Mouse (Mus musculus) cortical plate, adult 2 months (tissue): ENCODE data around the gene Coro7. TPM values are rescaled to one million over a fixed set of nuclear protein-coding genes. Genes with fewer than 3 reads are reported as not detected.

Experiments
- H3K27ac ChIP-seq: fragments of 200-500 bp; 2 replicates; pipeline ENCODE4 v1.5.1; 2012; ENCODE audit warnings: low read length, control low read depth, inconsistent platforms; ENCODE audit not compliant: insufficient read depth
- H3K4me1 ChIP-seq: fragments of 200-500 bp; 2 replicates; pipeline ENCODE4 v1.6.1; 2011; ENCODE audit warnings: low read length; ENCODE audit not compliant: control insufficient read depth, insufficient read depth
- H3K4me3 ChIP-seq: fragments of 200-500 bp; 2 replicates; pipeline ENCODE4 v1.5.1; 2011; ENCODE audit warnings: mild to moderate bottlenecking, low read length, control low read depth; ENCODE audit not compliant: insufficient read depth
- CTCF ChIP-seq: fragments of 200-500 bp; IDR thresholded peaks from 2 replicates; pipeline ENCODE4 v1.5.1; 2011; ENCODE audit warnings: mild to moderate bottlenecking, control low read depth, low read length; ENCODE audit not compliant: insufficient read depth; ENCODE audit errors: extremely low read depth
- POLR2A ChIP-seq: fragments of 200-500 bp; IDR thresholded peaks from 2 replicates; pipeline ENCODE4 v1.6.1; 2011; ENCODE audit warnings: mild to moderate bottlenecking, low read length, control low read depth; ENCODE audit not compliant: insufficient read depth; ENCODE audit errors: extremely low read depth
- polyA plus RNA-seq: library from polyadenylated mRNA; depleted of rRNA; stranded (reverse); fragments of >200 nt; gene quantifications from 2 replicates; pipeline ENCODE4 v1.2.3, GENCODE M21; 2012; rRNA removed

Coro7 gene
- polyA plus RNA-seq, result 103 and 104 TPM in 2 replicates

DNA sequence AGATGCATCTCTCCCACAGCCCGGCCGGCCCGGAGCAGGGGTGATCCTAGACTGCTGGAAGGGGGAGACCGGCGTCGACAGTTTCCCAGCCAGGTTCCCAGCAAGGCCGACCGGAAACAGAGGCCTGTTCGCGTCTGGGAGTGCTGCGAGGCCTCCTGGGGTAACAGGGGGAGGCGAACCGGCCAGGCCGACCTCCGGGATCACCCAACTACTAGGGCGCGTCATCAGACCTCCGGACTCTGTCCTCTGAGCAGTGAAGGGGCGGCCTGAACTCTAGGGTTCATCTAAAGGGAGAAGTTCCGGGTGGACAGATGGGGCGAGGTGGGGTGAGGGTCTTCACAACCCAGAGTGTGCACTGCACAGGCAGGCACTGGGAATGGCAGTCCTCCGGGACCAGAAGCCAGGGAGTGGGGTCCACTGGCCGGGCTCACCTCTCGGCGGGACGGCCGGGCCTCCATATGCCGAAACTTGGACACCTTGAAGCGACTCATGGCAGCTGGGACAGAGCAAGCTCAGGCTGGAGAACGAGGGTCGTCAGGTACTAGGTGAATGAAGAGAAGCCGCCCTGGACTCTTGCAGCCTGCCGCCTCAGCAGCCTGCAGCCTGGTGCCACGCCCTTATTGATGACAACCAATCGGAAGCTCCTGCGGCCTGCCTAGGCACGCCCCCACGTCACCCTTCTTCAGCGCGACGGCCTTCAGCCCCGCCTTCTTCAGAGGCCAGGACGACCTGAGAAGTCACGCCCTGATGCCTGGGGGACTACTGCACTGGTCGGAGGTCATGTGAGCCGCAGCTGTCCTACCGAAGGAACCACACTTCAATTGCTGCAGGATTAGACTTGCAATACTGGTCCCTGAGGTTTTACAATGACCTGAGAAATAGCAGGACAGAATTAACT is at the start of gene Coro7:
Gene Coro7, minus strand, starts transcription at position 657 of the 898 bp plus-strand sequence.
- H3K4me3 ChIP-seq, result peak within 1 kb of the TSS; percentile 79
- 0 out of 2 replicates have a peak, but pooled peaks cover 2% of the 10 kb centered on the region for H3K4me1 ChIP-seq
- H3K27ac ChIP-seq, result no peak within 1 kb of the TSS
- TF ChIP-seq CTCF (no peak), POLR2A (peak; percentile 91)

DNA sequence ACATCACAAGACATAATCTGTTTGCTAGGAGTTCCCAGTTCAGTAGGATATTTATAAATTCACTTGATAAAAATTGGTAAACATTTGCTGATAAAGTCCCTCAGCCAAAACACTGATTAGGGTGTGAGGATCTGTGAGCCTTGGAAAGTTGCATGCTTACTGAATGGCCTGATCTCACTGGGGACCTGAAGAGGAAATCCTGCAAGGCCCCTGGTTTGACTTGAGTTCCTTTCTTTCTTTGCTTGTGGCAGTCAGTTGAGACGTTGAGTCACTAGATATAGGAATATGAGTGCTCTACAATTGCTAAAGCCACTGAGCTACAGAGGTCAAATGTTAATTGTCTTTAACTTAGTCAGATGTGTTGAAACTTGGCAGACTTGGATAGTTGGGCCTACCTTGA is 48.4 kb upstream of the Coro7 start:
- H3K4me3 ChIP-seq, result no peak overlapping the region; the same call in 1 of the 2 replicates

GRCm38 (mm10) chr16:4727526-4727925 is 47.9 kb upstream of the Coro7 start:
- no peak overlapping the region for H3K27ac ChIP-seq
- H3K4me3 ChIP-seq, result peak overlapping the region; percentile 85; the same call in 1 of the 2 replicates
- peaks cover 1% of the 10 kb centered on the region; the same call in 1 of the 2 replicates for H3K4me1 ChIP-seq
- TF ChIP-seq CTCF (no peak), POLR2A (no peak)

More for the DNA sequence above, 48.4 kb upstream of the Coro7 start:
- Histone ChIP-seq H3K27ac (no peak overlapping the region), H3K4me1 (peaks cover 1% of the 10 kb centered on the region; the same call in 1 of the 2 replicates)
- TF ChIP-seq CTCF (no peak), POLR2A (no peak)

- peak overlapping the region; percentile 85 for H3K4me3 ChIP-seq
- H3K4me1 ChIP-seq, result peaks cover 1% of the 10 kb centered on the region; the same call in 1 of the 2 replicates
- peak overlapping the region; percentile 87 for H3K27ac ChIP-seq
- no peak for TF ChIP-seq POLR2A
- no peak for TF ChIP-seq CTCF
Observed at GRCm38 (mm10) chr16:4726528-4727128, 47.1 kb upstream of the Coro7 start.

- H3K4me1 ChIP-seq, result peaks cover 1% of the 10 kb centered on the region; the same call in 1 of the 2 replicates
- H3K27ac ChIP-seq, result peak within 1 kb of the TSS; percentile 87
- TF ChIP-seq CTCF, result no peak
- TF ChIP-seq POLR2A, result peak; percentile 97
- H3K4me3 ChIP-seq, result peak within 1 kb of the TSS; percentile 85
Observed at GRCm38 (mm10) chr16:4725780-4726527, 46.4 kb upstream of the Coro7 start, which contains the start of gene Hmox2. Gene Hmox2 (plus strand): TSS chr16:4726361.

DNA sequence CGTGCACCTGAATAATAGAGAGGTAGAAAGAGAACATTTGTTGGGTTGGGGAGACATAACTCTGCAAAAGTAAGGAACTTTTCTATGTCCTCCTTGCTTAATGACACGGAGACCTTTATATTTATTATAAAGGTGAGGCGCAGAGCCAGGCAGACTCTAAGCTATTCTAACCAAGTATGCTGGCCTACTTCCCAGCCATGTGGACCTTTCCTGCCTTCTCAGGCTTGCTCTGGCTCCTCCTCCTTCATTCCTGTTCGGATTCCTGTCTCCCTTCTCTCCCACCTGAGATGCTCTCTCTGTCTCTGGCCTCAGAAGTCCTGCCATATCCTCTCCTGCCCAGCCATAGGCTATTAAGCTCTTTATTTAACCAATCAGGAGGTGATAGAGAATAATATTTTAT is 45.7 kb upstream of the Coro7 start:
- no peak overlapping the region for H3K4me3 ChIP-seq
- H3K4me1 ChIP-seq, result peaks cover 1% of the 10 kb centered on the region; the same call in 1 of the 2 replicates
- H3K27ac ChIP-seq, result no peak overlapping the region
- TF ChIP-seq CTCF (no peak), POLR2A (no peak)

GRCm38 (mm10) chr16:4722915-4723209 is 43.3 kb upstream of the Coro7 start:
- TF ChIP-seq CTCF, result no peak
- TF ChIP-seq POLR2A, result no peak
- no peak overlapping the region; the same call in 1 of the 2 replicates for H3K27ac ChIP-seq
- no peak overlapping the region for H3K4me3 ChIP-seq
- H3K4me1 ChIP-seq, result peaks cover 1% of the 10 kb centered on the region; the same call in 1 of the 2 replicates

DNA sequence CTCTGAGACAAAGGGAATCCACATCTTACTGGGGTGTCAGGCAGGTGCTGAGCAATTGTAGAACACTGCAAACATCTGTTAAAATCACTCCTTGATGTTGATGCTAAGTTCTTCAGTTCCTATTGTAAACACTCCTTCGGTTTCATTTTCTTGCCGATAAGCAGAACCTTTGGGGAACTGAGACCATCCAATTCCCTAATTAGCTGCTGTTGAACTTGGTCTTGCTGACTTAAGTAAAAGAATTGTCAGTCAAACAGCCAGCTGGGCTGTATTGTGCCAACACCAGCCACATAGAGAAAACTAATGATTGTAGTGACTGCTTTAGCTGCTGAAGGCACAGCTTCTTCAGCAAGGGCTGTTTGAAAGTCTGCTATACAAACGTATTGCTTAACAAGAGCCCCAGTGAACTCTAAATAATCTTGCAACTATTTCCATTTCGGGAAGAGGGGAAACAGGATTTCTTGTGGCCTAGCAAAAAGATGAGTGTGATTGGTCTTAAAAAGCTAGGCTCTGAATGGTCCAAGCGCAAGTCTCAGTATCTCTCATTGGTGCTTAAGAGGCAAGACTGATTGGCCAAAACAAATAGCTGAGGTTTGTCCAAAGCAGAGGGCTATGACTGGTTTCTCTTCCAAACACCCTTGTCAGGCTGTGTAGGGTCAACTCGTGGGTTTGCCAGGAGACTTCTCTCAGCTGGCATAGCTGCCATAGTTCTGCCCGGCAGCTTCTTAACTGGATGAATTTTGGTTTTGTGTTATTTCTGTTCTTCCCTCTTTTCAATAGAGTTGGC is 42.7 kb upstream of the Coro7 start:
- Histone ChIP-seq H3K27ac (no peak overlapping the region; the same call in 1 of the 2 replicates), H3K4me1 (no peaks in the 10 kb centered on the region), H3K4me3 (no peak overlapping the region)
- TF ChIP-seq POLR2A, result no peak
- no peak for TF ChIP-seq CTCF

GRCm38 (mm10) chr16:4718753-4719518 is 39.4 kb upstream of the Coro7 start, which contains the start of gene Nmral1:
Gene Nmral1 (minus strand): TSS chr16:4719356.
- no peaks in the 10 kb centered on the region for H3K4me1 ChIP-seq
- TF ChIP-seq CTCF, result no peak
- TF ChIP-seq POLR2A, result peak; percentile 38; the same call in 1 of the 2 replicates

More at GRCm38 (mm10) chr16:4718753-4719518, 39.4 kb upstream of the Coro7 start, which contains the start of gene Nmral1:
- H3K27ac ChIP-seq, result no peak within 1 kb of the TSS
- peak within 1 kb of the TSS; percentile 77 for H3K4me3 ChIP-seq
